Mouse (Mus musculus) adrenal gland (tissue): ENCODE results near the gene Eif2s3x.
"Not testable (repeated sequence)": the region's sequence is repeated elsewhere in the genome, so short reads cannot be mapped to it uniquely, and the experiment has no call there.

Source experiments
- intact Hi-C: fragments of 180-260 bp; cut with DNase I; formaldehyde crosslinking; loops from one replicate; pipeline ENCODE4 v1.15.1; 2025
- long read RNA-seq, 2 experiments: library from polyadenylated mRNA; unstranded; transcript quantifications; one replicate each; pipeline ENCODE4 v2.0.0; 2020; ENCODE audit warnings: borderline replicate concordance in 1 of 2; ENCODE audit not compliant: insufficient replicate concordance in 1 of 2

Eif2s3x gene
- long read RNA-seq, experiment 1, transcript Eif2s3x-201 (12 exons, 3,647 nt) = major isoform, 12 of 29 reads
- long read RNA-seq, experiment 1, partial matches to known transcripts = 16 of 29 reads
- long read RNA-seq, experiment 1, other reads (novel, unspliced or antisense) = 1 of 29 reads
- long read RNA-seq, experiment 2, transcript Eif2s3x-201 (12 exons, 3,647 nt) = major isoform, 9 of 24 reads
- long read RNA-seq, experiment 2, partial matches to known transcripts = 6 of 24 reads
- long read RNA-seq, experiment 2, other reads (novel, unspliced or antisense) = 9 of 24 reads

- intact Hi-C loops = no loop called here
These were observed at the start of gene Eif2s3x for GRCm38 (mm10) chrX:94212597-94213321. Gene Eif2s3x, minus strand, starts transcription at chrX:94212862.

- intact Hi-C loops = no loop called here
These were observed 22.9 kb upstream of the Eif2s3x start for GRCm38 (mm10) chrX:94235601-94236000.

GRCm38 (mm10) chrX:94235190-94235555 lies 22.5 kb upstream of the Eif2s3x start:
- intact Hi-C loops = no loop called here

- intact Hi-C loops = no loop called here
These were observed 22.0 kb upstream of the Eif2s3x start, which contains the start of gene Klhl15 for GRCm38 (mm10) chrX:94234532-94235189. Gene Klhl15, plus strand, starts transcription at chrX:94234599.

GRCm38 (mm10) chrX:94233936-94234531 lies 21.4 kb upstream of the Eif2s3x start:
- intact Hi-C loops = no loop called here

DNA sequence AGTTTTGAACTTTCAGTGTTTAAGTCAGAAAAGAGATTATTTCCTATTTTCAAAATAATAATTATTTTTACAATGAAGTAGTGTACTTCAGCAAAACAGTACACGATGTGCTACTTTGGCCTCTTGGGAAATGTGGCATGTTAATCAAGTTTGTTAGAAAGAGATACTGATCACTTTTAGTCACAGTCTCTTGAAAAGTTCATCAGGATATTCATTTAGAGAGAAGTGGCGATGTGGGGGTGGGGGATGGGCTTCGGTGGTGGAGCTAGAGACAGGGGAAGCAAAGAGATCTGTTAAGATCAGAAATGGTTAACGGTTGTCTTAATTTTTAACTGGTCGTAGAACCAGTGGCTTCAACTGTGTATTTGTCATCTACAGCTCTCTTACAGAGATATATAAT lies 20.8 kb upstream of the Eif2s3x start:
- intact Hi-C loops = no loop called here

- intact Hi-C loops = no loop called here
These were observed 722 bp upstream of the Eif2s3x start for GRCm38 (mm10) chrX:94213384-94213783.

DNA sequence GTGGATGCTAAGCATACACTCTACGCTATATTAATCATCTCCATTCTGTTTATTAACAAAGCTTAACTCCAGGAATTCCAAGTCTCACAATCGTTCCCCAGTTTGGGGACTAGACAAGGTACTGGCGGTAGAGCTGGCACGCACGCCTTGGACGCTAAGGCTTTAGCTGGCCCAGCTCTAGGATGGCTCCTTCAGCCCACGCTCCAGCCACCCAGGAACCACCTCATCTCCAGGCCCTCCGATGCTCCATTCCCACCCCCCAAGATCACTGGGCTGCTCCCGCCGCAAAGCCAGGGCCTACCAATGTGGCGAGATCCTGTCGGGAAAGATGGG lies 432 bp downstream of the Eif2s3x start:
- intact Hi-C loops = no loop called here

DNA sequence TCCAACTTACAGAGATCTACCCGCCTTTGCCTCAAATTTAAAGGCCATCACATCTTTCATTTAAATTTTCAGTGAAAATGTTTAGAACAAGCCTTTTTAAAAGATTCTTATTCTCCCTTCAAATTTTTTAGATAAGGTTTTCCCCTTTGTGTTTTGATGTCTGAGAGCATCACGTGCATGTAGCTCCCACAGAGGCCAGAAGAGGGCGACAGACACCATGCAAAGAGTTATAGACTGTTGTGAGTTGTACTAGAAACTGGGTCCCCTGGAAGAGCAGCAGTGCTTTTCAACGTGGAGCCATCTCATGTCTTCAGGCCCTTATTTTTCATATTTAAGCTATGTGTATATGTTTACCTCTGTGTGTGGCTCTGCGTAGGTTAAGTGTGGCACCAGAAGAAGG lies 14.9 kb downstream of the Eif2s3x start:
- intact Hi-C loops = no loop called here

- intact Hi-C loops = not testable (repeated sequence)
These were observed 18.8 kb downstream of the Eif2s3x start for GRCm38 (mm10) chrX:94193901-94194300.

DNA sequence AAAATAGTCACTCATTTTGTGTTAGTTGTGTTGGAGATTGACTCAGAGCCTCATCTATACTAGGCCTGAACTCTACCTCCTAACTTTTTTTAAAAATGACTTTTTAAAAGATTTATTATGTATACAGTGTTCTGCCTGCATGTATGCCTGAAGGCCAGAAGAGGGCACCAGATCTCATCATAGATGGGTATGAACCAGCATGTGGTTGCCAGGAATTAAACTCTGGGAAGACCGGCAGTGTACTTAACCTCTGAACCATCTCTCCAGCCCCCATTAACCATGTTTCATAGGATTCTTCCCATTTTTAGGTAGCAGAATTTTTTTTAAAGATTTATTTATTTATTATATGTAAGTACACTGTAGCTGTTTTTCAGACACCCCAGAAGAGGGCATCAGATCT lies 27.5 kb downstream of the Eif2s3x start:
- intact Hi-C loops = no loop called here

GRCm38 (mm10) chrX:94183814-94184213 lies 28.8 kb downstream of the Eif2s3x start:
- intact Hi-C loops = no loop called here

DNA sequence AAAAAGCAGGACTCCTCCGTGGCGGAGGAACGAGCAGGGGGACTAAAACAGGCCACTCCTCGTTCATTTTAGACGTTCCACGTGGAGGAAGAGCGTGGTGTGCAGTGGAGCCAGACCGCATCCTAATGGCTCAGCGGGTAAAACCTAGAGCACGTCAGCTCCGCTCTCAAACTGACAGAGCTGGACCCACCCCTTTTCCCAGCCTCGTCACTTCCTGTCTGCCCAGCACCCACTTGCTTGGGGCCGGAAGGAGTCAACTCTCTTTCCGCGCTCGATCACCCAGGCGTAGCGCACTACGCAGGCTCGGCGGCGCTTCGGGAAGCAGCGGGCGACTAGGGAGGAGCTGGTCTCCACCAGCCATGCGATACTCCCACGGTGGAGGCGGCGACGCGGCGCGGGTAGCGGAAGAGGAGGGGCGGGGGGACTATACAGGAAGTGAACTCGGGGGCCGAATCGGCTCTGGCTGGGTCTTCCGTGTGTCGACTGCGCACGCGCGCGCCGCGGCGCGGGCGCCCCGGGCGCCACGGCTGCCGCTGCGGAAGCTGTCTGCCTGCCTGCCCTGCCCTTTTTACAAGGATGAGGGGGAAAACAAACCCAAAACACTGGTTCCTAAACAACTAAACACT lies 34.8 kb downstream of the Eif2s3x start:
- intact Hi-C loops = no loop called here

- intact Hi-C loops = no loop called here
These were observed 43.3 kb downstream of the Eif2s3x start for GRCm38 (mm10) chrX:94169348-94169747.

DNA sequence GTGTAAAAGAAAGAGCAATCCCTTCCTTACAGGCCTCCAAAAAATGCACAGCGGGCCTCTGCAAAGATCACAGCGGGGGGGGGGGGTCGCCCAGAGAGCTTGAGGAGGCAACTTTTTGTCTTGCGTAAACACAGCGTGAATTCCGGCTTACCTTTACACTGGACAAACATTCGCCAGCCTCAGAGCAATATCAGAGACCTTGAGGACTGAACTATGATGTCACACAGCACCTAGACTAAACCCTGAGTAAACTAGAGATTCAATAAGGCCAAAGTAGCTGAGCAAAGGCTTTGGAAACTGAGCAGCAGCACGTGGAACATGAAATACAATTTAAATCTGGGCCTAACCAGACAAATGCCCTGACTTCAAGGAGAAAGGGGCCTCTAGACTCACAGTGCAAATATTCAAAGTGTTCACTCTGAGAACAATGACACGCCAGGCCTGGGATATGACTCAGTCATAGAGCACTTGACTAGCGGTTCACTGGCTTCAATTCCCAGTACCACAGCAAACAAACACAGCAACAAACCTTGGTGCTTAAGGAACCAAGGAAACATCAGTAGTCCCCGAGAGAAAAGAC lies 60.3 kb downstream of the Eif2s3x start:
- intact Hi-C loops = no loop called here

GRCm38 (mm10) chrX:94150471-94150870 lies 62.2 kb downstream of the Eif2s3x start:
- intact Hi-C loops = no loop called here

GRCm38 (mm10) chrX:94142004-94142771 lies 70.5 kb downstream of the Eif2s3x start:
- intact Hi-C loops = no loop called here

DNA sequence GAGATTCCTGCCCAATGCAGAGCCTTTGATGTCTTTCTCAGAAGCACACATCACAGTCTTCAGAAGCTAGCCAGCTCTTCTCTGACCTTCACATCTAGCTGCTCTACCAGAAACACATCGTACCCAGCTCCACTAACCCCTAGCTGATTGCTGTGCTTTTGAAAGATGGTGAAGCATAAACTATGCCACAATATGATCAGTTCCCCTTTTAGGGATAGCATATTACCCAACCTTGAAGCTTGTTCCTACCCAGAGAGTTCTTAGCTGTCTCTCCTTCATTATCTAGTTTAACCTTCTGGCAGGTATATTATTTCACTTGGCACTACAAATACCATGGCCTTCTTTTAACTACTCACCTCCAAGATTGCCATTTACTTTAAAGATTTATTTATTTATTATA lies 72.6 kb downstream of the Eif2s3x start:
- intact Hi-C loops = no loop called here
